Mouse (Mus musculus) layer of hippocampus, adult 9-10 months (tissue): ENCODE results near the gene L3mbtl4.

ENCODE experiments used
- DNase-seq: peaks from one replicate; pipeline ENCODE4 v3.0.0; 2022; ENCODE audit warnings: low spot score

The L3mbtl4 gene

DNA sequence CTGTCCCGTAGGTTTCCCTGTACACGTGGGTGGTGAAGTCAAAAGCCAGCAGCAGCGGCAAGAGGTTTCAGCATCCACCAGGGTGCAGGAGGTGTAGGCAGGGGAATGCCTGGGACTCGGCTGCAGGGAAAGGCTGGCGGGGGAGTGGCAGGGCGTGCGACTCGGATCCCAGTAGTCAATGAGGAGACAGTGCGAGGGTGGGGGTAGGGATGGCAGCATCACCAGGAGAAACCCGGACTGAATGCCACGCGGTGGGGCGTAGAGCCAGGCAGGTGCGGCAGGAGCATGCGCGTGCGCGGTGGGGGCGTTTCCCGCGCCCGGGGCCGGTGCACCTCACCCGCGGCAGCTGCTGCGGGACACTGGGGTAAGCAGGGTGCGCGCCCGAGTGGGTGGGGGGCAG is at the start of gene L3mbtl4:
Gene L3mbtl4 (plus strand): TSS at position 271 of the 400 bp plus-strand sequence.
- no peak for DNase-seq

DNA sequence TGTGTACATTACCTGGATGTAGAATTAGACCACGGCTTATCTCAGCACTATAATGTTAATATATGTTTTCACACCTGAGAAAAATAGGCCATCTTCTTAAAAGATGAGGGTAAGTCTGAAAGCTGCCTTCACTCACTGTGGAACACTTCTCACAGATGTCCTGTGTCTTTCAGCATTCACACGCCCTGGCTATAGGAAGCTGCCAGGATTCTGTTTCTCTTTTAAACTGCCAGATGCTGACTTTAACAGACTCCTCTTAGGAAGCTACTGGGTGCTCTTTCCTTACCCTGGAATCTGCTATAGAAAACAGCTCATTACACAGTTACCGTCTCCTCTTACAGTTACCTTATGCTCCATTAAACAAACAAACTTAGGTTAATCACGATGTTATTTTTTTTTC is 43.1 kb upstream of the L3mbtl4 start:
- DNase-seq, result no peak

DNA sequence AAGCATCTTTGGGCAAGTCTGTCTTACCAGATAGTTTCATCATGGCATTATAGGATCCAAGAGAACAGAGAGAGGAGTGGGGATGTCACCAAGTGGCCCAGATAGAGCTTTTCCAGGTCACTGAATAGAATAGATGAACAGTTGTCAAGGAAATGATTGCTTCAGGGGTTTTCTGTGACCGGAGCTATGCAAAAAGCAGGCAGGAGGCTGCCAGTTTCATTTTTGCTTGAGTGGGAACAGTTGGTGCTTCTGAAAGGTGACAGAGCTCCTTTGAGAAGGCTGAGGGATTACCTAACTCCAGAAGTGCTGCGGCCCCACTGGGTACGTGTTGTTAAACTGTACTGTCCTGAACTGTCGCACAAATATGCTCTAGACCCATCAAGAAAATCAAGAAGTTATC is 38.2 kb upstream of the L3mbtl4 start:
- no peak for DNase-seq

DNA sequence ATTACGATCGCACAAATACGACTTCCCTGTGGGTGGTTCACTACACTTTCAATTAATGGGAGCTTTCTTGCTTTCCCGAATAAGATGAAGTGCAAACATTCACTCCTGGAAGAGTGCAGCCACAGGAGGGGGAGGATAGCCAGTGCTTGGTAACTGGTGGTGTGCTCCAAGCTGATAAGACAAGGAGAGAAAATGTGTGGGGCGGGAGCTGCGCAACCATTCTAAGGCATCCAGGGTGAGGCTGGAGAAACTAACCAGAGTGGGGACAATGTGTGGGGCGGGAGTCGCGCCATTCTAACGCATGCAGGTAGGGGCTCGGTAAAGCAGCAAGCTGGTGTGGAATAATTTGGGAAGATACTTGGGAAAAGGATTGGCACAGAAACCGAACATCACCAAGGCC is 36.6 kb upstream of the L3mbtl4 start:
- no peak for DNase-seq

DNA sequence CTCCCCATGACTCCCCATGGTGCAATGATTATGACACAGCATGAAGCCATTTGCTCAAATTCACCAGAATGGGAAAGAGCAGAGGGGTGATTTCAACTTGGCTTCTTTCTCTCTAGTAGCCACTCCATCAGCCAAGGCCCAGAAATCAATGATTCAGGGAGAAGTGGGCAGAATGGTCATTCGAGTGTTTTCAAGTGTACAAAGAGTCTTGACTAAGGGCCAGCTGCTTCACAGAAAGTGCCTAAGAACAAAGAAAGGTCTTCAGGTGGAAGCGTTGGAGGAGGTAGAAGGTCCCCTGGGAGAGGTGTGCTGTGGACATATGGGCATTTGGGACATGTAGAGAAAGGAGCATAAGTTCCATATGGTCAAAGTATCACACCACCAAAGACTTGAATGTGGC is 33.4 kb upstream of the L3mbtl4 start:
- no peak for DNase-seq

DNA sequence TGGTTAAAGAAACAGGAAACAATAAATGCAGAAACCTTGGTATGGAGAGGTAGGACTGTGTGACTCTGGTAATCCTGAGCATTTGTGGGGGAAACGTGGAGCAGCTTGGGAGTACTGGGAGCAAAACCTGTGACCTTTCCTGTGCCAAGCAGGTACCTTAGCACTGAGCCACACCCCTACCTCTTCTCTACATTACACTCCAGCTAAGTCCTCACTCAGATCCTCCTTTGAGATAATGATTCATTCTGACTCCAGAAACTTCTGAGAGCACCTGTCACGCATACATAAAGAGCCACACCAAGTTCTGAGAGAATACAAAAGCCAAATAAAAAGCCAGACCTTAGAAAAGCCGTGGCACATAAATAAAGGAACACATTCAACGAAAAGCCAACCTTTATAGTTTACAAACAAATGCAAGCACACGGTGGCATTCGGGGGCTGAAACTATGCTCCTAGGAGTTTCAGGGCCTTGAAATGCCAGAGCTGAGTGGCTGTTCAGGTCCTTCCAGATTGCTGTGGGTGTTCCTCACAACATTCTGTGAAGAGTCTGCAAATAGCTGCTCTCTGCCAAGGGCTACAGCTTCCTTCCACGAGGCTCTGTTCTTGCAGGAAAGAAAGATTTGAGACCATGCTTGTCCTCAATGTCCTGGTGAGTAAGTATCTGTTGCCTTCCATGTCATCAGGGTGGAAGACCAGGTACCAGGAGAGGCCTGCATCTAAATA is 8.6 kb upstream of the L3mbtl4 start:
- DNase-seq, result no peak

DNA sequence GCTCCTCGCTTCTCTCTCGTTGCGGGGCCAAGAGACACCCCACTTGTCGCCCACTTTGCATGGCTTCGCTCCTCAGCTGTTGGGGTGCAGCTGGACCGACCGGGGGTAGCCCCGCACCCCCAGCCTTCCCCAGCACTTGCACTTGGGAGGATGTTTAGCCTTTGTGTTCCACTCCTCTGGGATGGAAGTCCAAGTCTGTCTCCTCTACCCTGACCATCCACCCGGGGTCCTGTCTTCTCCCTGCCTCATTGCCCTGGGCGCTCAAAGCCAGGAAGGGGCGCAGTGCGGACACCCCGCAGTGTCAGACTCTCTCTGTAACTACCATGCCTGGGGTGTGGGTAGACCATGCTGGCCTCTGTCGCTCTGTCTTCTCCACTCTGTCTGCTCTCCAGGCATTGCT is 357 bp downstream of the L3mbtl4 start:
- no peak for DNase-seq

DNA sequence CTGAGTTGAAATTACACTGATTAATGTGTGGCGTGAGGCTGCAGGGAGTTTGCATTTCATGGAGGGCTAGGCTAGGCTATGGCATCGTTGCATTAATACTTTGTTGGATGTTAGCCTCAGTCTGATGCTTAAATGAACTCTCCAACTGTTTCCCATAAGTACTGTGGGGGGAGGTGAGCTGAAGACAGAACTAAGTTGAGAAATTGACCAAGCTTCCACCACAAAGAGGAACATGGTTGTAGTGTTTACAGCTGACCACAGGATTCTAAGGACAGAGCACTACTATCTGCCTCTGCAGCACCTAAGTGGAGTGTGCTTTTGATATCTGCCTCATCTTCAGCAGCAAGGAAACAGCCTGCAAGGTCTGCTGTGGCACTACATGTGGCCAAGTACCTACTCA is 1.5 kb downstream of the L3mbtl4 start:
- no peak for DNase-seq

DNA sequence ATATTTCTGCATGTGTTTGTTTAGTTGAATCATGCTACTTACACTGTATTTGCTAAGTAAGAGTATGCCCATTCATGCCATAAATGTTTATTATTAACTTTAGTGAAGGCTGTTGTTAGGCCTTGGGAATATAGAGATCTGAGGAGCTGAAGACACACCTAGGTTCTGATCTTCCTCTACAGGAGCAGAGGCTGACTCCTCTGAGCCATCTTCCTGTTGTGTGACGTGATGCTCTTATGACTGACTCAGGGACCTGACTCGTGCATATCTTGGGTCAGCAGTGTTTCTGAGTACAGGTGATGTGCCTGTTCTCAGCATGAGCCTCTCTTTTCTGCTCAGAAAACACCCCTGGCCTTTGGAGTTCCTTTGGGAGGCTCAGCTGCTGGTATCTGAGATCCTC is 7.3 kb downstream of the L3mbtl4 start:
- no peak for DNase-seq

DNA sequence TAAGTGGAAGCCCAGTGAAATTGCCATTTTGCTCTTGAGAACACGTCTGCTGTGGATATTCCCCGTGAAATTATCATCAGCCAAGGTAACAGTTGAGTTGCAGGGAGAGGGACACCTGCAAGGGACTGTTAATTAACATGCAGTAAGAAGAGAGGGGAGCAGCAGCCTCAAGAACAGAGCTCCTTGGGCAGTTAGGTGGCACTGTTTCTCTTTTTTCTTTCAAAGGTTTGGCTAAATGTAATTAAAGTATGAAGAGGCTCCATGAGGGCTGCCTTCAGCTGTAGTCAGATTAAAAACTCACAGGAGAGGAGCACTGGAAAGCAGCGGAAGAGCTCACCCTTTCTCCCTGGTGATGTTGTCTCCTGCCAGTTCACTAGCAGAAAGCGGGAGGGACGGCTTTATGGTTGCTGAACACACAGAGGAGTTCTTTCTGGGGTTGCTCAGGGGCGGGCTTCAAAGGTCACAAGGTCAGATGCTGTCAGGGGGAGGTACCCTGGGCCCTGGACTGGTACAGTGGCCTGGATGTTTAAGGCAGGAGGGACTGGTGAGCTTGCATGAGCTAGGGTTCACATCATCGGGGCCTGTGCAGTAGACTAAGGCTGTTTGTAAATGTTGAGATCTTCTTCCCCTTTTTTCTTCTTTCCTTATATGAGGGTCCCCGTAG is 11.7 kb downstream of the L3mbtl4 start:
- no peak for DNase-seq

DNA sequence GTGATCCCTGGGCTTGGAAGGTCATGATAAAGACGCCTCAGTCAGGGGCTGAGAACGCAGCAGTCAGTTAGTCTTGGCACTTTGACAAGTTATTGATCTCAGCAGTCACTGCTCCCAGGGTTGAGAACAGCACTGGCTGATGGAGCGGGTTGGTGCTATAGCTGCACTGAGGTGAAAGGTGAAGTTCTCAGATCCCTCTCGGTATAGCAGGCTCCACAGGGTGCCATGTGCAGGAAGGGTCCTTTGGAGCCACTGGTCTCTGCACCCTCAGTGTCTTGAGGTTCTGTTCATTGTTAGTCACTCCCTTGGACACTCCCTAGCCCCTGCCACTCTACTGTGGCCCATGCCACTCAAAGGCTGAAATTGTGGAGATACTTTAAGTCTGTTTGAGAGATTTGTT is 14.5 kb downstream of the L3mbtl4 start:
- no peak for DNase-seq

DNA sequence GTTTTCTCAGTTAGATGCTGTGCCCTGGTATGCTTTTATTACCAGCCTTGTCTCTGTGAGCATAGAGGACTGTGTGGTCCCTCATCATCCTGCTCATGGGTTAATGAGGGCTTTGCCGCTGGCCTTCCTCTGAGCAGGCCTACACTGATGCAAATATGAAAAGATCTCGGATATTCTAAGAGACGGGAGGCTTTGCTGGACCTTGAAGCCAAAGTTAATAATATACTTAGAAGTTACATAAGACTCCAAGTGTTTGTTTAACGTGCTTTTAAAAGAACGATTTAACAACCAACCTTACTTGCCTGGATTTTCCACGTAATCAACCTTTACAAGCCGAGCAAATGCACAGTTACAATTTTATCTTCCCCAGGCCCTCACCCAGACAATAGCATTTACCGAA is 15.1 kb downstream of the L3mbtl4 start:
- no peak for DNase-seq

DNA sequence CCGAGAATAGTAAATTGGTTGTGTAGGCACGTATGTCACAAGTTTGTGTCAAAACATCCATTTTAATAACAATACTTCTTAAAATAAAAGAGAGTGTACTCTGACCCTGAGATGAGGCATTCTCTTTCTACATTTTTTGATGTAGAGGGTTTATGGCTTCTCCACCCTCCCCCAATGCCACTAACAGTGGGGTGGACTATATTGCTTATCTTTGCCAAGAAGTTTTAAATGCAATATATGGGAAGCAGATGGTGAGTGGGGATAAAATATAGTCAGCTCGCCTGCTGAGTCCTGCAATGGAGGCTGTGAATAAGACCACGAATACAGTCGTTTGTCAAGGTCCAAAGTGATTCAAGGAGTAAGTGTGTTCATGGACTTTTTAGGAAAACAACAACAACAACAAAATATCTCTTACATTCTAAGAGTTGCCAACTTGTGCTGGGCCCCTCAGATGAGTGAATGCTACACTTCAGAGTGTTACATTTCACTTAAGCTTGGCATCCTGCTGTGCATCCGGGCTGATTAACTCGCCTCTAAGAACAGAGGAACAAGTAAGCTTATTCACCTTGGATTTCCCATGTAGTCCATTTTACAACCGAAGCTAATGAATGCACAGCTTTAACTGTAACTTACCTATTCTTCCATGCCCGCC is 18.2 kb downstream of the L3mbtl4 start:
- DNase-seq, result no peak

DNA sequence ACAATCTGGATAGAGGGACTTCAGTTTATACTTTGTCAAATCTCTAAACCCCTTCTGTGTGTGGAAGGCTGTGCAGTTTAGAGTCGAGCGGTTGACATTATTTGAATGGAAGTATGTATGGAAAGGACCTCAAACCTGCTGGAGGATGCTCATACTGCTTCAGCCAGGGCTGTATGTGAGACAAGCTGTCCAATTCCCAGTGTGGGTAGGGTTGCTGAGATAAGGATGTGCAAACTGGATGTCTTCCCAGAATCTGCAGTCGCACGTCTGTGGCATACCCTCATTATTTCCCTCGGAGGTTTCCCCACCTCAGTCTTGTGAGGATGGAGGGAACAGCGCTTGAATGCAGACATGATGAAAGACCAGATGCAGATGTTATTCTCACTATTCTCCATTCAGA is 34.8 kb downstream of the L3mbtl4 start:
- no peak for DNase-seq

DNA sequence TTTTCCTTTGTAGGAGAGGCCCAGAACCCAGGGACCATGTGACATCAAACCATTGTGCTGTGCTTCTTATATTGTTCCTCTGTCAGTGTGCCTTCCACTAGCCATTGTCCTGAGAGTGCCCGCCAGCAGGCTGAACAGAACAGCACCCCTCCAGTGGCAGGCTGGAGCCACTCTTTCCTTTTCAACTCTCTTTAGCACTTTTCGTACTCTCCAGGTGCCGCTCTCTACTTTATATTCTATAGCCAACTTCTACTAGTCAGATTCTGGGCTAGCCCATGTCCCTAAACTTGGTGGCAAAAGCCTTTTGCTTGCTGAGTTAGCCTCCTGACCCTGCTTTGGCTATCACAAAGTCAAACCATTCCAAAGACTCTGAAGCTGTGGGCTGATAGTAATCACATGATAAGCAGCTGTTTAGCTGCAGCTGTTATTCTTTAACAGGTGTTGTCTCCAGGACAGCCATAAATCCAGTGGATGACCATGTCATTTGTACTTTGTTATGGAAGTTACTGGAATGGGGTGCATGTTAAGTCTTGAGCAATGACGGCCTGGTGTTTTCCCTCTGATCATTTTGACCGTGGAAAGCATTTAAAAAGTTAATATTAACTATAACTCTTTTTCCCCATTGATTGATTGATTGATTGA is 38.8 kb downstream of the L3mbtl4 start:
- no peak for DNase-seq

DNA sequence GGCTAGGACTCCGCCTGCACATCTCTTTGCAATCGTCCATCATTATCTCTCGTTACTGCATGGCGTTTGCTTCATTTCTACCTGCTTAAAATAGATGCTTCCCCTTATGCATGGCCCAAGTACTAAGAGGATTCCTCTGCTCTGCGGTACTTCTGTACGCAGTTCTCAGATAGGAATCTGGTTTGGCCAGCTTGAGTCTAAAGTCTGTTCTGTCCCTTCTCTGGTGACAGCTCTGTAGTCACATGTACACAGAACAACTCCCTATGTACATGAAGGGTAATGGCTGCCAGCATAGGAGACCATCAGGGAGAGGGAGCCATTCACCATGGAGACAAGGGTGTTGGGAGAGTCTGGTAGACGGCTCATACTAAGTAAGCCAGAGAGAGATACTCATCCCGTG is 47.3 kb downstream of the L3mbtl4 start:
- no peak for DNase-seq

DNA sequence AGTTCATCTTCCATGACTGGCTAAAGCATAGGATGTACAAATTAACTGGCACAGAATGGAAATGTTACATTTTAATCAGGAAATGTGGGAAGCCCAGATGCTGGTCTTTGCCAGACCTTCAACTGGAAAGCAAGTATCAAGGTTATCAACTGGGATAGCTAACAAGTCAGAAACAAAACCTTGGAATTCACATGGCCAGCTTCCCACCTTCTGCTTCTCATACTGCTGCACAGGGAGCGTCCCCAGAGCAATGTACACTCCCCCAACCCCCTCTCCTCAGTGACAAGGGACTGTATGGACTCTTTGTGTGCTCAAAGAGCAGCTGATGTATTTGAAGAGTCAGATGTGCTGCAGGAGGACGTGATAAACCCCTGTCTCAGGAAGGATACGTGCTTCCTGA is 49.0 kb downstream of the L3mbtl4 start:
- DNase-seq, result no peak

DNA sequence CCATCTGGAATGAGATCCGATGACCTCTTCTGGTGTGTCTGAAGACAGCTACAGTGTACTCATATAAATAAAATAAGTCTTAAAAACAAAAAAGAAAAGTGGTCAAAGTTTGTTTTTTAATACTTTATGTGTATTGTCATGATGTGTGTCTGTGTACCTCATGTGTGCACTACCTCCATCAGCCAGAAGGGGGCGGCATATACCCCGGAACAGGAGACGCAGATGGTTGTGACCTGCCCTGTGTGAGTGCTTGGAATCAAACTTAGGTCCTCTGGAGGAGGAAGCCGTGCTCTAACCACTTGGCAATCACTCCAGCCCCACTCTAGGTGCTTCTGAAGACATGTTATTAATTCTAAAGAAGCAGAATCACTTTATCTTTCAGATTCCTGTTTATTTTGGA is 58.6 kb downstream of the L3mbtl4 start:
- no peak for DNase-seq

DNA sequence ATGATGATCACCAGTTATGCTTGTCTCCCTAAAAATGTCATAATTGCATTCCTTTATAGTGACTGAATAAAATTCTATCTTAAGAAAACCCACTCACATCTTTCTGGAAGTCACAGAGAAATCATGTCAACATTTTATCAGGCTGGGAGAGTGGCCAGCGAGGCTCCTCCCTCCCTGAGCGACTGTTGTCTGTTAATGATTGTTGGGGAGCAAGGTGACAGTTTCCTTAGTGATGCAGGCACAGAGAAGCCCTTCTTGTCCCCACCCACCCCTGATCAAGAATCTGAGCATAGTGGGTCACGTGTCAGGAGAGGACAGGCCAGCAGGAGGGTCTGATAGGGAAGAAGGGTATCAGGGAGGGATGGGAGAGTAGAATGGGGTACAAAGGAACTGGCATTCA is 59.8 kb downstream of the L3mbtl4 start:
- DNase-seq, result no peak

DNA sequence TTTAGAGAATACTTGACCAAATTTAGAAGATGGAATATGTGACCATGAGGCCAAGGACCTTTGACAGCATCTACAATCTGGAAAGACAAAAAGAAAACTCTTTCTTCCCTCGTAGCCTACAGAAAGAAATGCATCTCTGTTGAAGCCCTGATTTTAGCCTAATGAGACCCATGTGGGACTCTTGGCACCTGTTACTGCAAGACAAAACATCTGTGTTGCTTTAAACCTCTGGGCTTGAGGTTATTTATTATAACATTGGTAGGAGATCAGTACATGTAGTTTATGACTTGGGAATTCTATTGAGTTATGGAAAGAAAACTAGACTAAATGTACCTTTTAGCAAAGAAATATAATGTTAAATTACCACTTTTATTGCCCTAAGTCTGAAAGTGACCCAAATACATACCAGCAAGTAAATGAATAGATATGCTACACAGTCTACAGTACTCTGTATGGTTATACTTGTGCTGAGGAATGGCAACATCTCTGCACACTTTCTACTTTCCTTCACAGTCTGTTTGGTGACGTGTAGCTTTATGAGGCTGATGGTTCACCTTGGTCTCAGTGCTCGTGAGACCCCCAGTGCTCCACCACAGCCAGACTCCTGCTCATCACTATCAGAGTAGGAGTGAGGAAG is 65.4 kb downstream of the L3mbtl4 start:
- DNase-seq, result no peak

DNA sequence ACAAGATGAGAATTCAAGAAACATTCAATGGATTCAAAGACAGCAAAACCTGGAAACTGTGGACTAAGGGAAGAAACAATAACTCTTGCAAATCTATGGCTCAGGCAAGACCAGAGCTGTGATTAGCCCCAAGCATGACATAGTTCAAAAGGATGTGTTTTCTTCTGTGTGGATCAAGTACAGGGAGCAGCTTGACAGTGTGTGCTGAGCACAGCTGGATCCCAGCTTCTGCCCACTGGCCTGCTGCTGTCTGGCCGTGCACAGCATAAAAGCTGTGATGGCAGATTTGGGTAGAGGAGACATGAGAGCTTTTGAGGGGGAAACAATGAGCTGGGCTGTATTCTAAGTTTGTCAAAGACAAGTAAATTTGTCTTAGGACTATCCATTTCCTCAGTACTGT is 84.1 kb downstream of the L3mbtl4 start:
- no peak for DNase-seq

DNA sequence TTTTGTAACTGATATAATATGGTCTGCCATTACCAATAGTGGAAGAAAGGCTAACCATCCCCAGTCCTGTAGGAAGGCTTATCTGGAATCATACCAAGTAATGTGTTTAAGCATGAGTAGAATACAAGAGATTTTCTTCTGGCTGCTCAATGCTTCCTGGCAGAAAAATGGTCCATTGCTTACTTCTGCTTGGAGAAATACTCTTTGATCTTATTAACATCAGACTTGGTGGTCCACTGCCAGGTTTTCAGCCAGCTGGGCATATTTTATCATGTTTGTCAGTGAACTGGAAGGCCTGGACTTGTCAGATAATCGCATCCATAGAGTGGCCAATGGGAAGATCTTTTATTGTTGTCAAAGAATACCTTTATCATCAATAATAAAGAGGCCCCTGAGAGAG is 97.5 kb downstream of the L3mbtl4 start:
- no peak for DNase-seq

DNA sequence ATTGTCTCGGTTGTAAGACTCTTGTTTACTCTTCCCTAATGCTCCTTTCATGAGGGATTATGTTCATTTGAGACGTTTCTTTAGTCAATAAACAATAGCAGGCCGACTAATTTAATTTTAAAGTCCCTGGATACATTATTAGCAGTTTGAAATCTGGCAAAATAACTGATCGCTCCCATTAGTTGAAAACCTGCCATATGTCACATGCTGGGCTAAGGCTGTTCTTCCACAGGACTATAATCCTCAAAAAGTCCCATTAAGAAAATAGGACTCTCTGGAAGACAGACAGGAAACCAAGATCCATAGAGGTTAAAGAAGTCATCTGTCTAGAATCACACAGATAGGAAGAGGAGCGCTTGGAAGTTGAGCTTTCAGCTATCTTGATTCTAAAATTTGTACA is 114.9 kb downstream of the L3mbtl4 start:
- DNase-seq, result no peak
